Mouse (Mus musculus): ENCODE measurements at regions not wholly inside any gene's neighbourhood (a gene's known extent, or its start where the extent isn't known, plus 50 kb on each side); places are given as distances from the start of the nearest gene placed in this dataset.
A peak's percentile ranks its signal among the peaks of the same experiment; 100 is the strongest.

DNA sequence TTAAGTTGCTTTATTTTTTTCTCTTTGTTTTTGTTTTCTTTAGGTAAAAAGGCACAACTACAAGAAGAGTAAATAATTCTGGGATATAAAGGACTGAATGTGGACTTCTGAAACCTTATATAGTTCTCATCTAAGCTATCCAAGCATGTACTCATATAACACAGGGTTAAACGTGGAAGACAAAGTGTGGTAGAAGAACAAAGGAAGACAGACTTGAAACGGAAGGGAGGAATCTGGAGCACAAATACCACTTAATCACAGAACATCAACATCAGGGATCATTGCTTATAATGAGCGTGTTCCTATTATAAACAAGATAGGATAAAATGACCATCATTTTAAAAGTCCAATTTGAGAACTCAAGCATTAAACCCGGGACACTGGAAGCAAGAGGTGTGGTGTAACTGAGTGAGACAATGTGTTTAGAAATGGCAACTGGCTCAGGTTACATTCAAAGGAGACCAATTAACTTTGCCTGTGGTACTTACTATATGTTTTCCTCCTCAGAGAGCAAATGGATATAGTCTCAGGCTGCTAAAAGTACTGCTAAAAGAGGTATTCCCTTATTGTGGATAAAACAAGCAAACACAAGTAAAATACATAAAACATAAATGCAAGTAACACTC is 96.1 kb upstream of the Hdgfl1 start:
- no peak for TF ChIP-seq CTCF (IDR thresholded peaks at IDR 0.05; ENCODE audit: low read depth)

DNA sequence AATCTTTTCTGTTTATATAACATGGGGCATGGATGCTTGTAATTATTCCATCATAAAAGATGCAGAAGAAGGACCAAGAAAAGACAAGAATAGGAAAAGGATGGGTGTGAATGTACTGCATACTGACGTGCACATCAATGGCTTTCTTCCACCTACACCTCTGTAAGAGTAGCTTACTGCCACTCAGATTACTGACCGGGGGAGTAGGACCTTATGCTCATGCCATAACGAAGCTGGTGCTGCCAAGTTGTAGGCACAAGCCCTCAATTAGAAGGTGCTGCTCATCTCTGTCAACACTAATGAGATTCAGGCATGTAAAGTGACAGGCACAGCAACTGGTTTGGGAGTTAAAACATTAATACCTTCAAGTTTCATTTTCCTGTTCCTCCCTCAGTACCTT is 97.8 kb upstream of the Hdgfl1 start:
- no peak for ATAC-seq
- TF ChIP-seq CTCF (IDR thresholded peaks at IDR 0.05; ENCODE audit: low read depth): no peak
- no peaks in the 10 kb centered on the region for H3K36me3 ChIP-seq (ENCODE audit: insufficient read depth, low read length)

More for the DNA sequence above, 96.1 kb upstream of the Hdgfl1 start:
- Histone ChIP-seq H3K9me3 (ENCODE audit: low read length) (no peaks in the 10 kb centered on the region), H3K4me2 (ENCODE audit: low read depth, low read length) (no peak overlapping the region), H3K4me3 (ENCODE audit: low read length) (no peak overlapping the region), H3K4me1 (ENCODE audit: insufficient read depth, low read length) (0 out of 2 replicates have a peak, but pooled peaks cover 4% of the 10 kb centered on the region), H3K9ac (replicated peaks; ENCODE audit: low read length) (no peak overlapping the region), H3K36me3 (ENCODE audit: insufficient read depth, low read length) (no peaks in the 10 kb centered on the region), H3K27ac (no peak overlapping the region), H3K27me3 (ENCODE audit: insufficient read depth, low read length) (no peaks in the 10 kb centered on the region)
- 74% methylated on average over 4 of the region's 4 CpGs for WGBS
- no peak for DNase-seq (ENCODE audit: low spot score)
- ATAC-seq: no peak

DNA sequence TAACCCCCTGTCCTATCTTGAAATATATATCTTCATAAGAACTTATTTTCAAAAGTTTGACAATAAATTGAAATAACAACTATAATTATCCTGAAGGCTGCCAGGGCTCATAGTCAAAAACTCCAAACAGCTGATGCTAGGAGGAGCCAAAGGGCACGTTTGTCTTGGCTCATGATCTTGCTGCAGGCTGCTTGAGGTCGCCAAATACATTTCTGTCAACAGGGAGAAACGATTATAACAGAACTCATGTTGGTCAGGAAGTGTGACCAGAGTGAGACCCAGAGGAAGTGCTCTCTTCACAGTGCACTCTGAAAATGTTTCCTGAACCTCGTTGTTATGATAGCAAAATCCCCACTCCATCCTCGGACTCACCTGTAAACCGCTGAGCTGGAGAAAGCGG is 140.9 kb upstream of the Prl start:
- Histone ChIP-seq H3K9ac (replicated peaks; ENCODE audit: low read length) (no peak overlapping the region), H3K27ac (no peak overlapping the region), H3K4me1 (ENCODE audit: insufficient read depth, low read length) (no peaks in the 10 kb centered on the region), H3K4me3 (ENCODE audit: low read length) (no peak overlapping the region), H3K36me3 (ENCODE audit: insufficient read depth, low read length) (no peaks in the 10 kb centered on the region), H3K9me3 (ENCODE audit: low read length) (no peaks in the 10 kb centered on the region), H3K4me2 (ENCODE audit: low read depth, low read length) (no peak overlapping the region), H3K27me3 (ENCODE audit: insufficient read depth, low read length) (no peaks in the 10 kb centered on the region)
- ATAC-seq (no peak), DNase-seq (ENCODE audit: low spot score) (no peak)
- 83% methylated on average over 7 of the region's 7 CpGs for WGBS
- TF ChIP-seq CTCF (IDR thresholded peaks at IDR 0.05; ENCODE audit: low read depth): no peak

More for the DNA sequence above, 97.8 kb upstream of the Hdgfl1 start:
- Histone ChIP-seq H3K9ac (replicated peaks; ENCODE audit: low read length) (no peak overlapping the region), H3K27ac (no peak overlapping the region), H3K4me2 (ENCODE audit: low read depth, low read length) (no peak overlapping the region), H3K9me3 (ENCODE audit: low read length) (no peaks in the 10 kb centered on the region), H3K4me3 (ENCODE audit: low read length) (no peak overlapping the region), H3K27me3 (ENCODE audit: insufficient read depth, low read length) (no peaks in the 10 kb centered on the region), H3K4me1 (ENCODE audit: insufficient read depth, low read length) (0 out of 2 replicates have a peak, but pooled peaks cover 4% of the 10 kb centered on the region)
- 68% methylated on average over 3 of the region's 3 CpGs for WGBS
- no peak for DNase-seq (ENCODE audit: low spot score)

- Histone ChIP-seq H3K27me3 (ENCODE audit: insufficient read depth, low read length) (no peaks in the 10 kb centered on the region), H3K9me3 (ENCODE audit: low read length) (no peaks in the 10 kb centered on the region), H3K9ac (replicated peaks; ENCODE audit: low read length) (no peak overlapping the region), H3K4me2 (ENCODE audit: low read depth, low read length) (no peak overlapping the region), H3K4me1 (ENCODE audit: insufficient read depth, low read length) (no peaks in the 10 kb centered on the region), H3K27ac (no peak overlapping the region), H3K4me3 (ENCODE audit: low read length) (no peak overlapping the region), H3K36me3 (ENCODE audit: insufficient read depth, low read length) (no peaks in the 10 kb centered on the region)
- peak; percentile 11 for DNase-seq (ENCODE audit: low spot score)
- ATAC-seq: peak; percentile 47; the same call in 1 of the 2 replicates
- 7% methylated on average over 4 of the region's 4 CpGs for WGBS
- no peak for TF ChIP-seq CTCF (IDR thresholded peaks at IDR 0.05; ENCODE audit: low read depth)
Measured at GRCm38 (mm10) chr13:26932695-26933438, 124.5 kb upstream of the Prl start.

- Histone ChIP-seq H3K4me3 (ENCODE audit: low read length) (no peak overlapping the region), H3K27me3 (ENCODE audit: insufficient read depth, low read length) (no peaks in the 10 kb centered on the region), H3K4me1 (ENCODE audit: insufficient read depth, low read length) (no peaks in the 10 kb centered on the region), H3K27ac (no peak overlapping the region), H3K4me2 (ENCODE audit: low read depth, low read length) (no peak overlapping the region), H3K36me3 (ENCODE audit: insufficient read depth, low read length) (no peaks in the 10 kb centered on the region), H3K9me3 (ENCODE audit: low read length) (no peaks in the 10 kb centered on the region), H3K9ac (replicated peaks; ENCODE audit: low read length) (no peak overlapping the region)
- no peak for ATAC-seq
- no peak for TF ChIP-seq CTCF (IDR thresholded peaks at IDR 0.05; ENCODE audit: low read depth)
- no peak for DNase-seq (ENCODE audit: low spot score)
- 47% methylated on average over 5 of the region's 5 CpGs for WGBS
Measured at GRCm38 (mm10) chr13:26933838-26934237, 123.5 kb upstream of the Prl start.

- Histone ChIP-seq H3K36me3 (ENCODE audit: insufficient read depth, low read length) (no peaks in the 10 kb centered on the region), H3K4me3 (ENCODE audit: low read length) (no peak overlapping the region), H3K4me1 (ENCODE audit: insufficient read depth, low read length) (no peaks in the 10 kb centered on the region), H3K27ac (no peak overlapping the region), H3K9ac (replicated peaks; ENCODE audit: low read length) (no peak overlapping the region), H3K4me2 (ENCODE audit: low read depth, low read length) (no peak overlapping the region), H3K9me3 (ENCODE audit: low read length) (no peaks in the 10 kb centered on the region), H3K27me3 (ENCODE audit: insufficient read depth, low read length) (no peaks in the 10 kb centered on the region)
- no peak for ATAC-seq
- TF ChIP-seq CTCF (IDR thresholded peaks at IDR 0.05; ENCODE audit: low read depth): no peak
- DNase-seq (ENCODE audit: low spot score): no peak
Measured at GRCm38 (mm10) chr13:26940436-26940835, 116.9 kb upstream of the Prl start.

DNA sequence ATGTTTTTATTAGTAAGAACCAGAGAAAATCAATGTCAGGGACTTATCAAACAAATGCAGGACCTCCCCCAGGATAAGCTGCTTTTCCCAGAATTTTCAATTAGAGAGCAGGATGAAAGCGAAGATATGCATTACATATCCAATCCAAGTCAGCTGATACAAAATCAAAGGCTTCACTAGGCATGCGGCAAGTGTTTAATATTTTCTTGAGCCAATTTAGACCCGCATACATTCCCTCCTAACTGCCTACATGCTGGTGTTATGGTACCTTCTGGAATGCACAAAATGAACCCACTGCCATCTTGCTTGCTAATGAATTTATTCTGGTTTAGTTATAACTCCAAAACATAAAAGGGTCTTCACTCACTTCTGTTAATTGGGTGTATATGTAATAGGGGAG is 112.9 kb upstream of the Prl start:
- Histone ChIP-seq H3K4me3 (ENCODE audit: low read length) (no peak overlapping the region), H3K4me2 (ENCODE audit: low read depth, low read length) (no peak overlapping the region), H3K36me3 (ENCODE audit: insufficient read depth, low read length) (no peaks in the 10 kb centered on the region), H3K27ac (no peak overlapping the region), H3K9ac (replicated peaks; ENCODE audit: low read length) (no peak overlapping the region), H3K4me1 (ENCODE audit: insufficient read depth, low read length) (no peaks in the 10 kb centered on the region), H3K9me3 (ENCODE audit: low read length) (no peaks in the 10 kb centered on the region), H3K27me3 (ENCODE audit: insufficient read depth, low read length) (no peaks in the 10 kb centered on the region)
- DNase-seq (ENCODE audit: low spot score): no peak
- WGBS: 85% methylated on average over 3 of the region's 3 CpGs
- TF ChIP-seq CTCF (IDR thresholded peaks at IDR 0.05; ENCODE audit: low read depth): no peak
- ATAC-seq: no peak
